Mouse (Mus musculus) 416B (cell line): ENCODE results near the gene Ugt1a6a.
"Not testable (repeated sequence)": the region's sequence is repeated elsewhere in the genome, so short reads cannot be mapped to it uniquely, and the experiment has no call there.

Source experiments
- DNase-seq: peaks from one replicate; pipeline ENCODE4 v3.0.0; 2011; ENCODE audit warnings: low read depth

Gene Ugt1a6a

GRCm38 (mm10) chr1:88134457-88135011, at the start of gene Ugt1a6a:
TSS of gene Ugt1a6a (plus strand) at chr1:88134809.
- DNase-seq, result peak; percentile 77

DNA sequence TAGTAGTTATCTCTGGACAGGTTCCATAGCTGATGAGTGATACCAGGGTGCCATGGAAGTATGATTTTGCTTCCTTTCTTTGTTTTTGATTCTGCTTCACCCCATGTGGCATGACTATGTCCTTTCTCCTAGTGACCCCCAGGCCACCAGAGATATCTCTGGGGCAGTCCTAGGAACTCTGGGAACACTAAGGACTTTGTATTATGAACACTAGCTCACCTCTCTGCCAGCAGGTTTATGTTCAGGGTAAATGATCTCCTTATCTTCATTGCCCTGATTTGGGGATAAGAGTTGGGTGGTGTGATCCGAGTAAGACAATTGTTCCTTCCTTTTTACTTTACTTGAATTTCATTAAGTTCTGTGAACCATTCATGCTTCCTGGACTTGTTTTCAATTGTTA, 48.5 kb upstream of the Ugt1a6a start:
- DNase-seq, result no peak

DNA sequence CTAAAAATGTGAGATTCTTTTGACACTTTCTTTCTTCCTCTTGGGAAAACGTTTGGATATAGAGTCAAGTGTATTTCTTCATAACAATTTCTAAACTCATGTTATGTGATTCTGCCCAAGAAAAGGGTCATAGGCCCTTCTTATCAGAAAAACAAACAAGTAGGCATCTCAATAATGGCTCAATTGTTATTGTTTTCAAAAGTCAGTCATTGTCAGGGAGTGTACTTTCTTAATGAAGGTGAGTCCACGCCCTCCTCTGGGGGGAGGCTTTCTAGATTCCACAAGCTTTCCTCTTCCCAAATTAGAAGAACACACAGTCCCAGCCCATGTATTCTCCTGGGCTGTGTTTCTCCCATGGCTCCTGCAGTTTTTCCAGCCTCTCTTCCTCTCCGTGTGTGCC, 47.1 kb upstream of the Ugt1a6a start, which contains the start of gene Ugt1a8:
TSS of gene Ugt1a8 (plus strand) at position 301 of the 400 bp plus-strand sequence.
- DNase-seq, result no peak

GRCm38 (mm10) chr1:88092341-88092740, 42.3 kb upstream of the Ugt1a6a start:
- peak; percentile 8 for DNase-seq

DNA sequence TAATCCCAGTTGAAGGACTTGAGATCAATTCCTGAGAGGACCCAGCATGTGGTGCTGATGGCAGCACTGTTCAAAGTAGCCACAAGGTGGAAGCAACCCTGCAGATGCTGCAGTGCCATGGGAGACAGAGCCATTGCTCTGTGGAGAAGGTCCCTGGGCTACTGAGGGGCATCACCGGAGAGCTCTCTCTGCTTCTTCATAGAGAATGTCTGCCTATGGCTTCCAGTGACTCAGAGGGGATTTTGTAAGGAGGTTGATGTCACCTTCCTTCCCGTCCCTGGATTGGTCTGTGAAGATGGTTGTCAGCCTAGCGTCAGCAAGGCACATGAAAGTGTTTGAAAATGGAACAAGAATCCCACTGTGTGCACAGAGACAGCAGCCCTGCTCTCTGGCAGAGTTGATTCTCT, 40.3 kb upstream of the Ugt1a6a start:
- DNase-seq, result peak; percentile 49

DNA sequence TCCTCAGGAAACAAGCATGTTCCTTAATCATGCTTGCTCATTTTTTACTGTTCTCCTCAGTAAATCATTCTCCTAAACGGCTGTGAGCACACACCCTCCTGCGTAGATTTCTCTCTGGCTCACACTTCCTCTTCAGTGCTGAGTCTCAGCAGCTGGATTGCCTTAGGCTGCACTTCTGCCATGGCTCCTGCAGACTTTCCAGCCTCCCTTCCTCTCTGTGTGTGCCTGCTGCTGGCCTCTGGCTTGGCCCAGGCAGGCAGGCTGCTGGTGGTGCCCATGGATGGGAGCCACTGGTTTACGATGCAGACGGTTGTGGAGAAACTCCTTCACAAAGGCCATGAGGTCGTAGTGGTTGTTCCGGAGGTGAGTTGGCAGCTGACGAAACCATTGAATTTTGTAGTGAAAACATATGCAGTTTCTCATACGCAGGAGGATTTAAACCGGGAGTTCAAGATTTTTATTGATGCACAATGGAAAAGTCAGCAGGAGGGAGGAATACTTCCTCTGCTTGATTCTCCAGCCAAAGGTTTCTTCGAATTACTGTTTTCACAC, 39.6 kb upstream of the Ugt1a6a start, which contains the start of gene Ugt1a7c:
TSS of gene Ugt1a7c (plus strand) at position 122 of the 552 bp plus-strand sequence.
- peak; percentile 43 for DNase-seq

GRCm38 (mm10) chr1:88098546-88098945, 36.1 kb upstream of the Ugt1a6a start:
- peak; percentile 8 for DNase-seq

DNA sequence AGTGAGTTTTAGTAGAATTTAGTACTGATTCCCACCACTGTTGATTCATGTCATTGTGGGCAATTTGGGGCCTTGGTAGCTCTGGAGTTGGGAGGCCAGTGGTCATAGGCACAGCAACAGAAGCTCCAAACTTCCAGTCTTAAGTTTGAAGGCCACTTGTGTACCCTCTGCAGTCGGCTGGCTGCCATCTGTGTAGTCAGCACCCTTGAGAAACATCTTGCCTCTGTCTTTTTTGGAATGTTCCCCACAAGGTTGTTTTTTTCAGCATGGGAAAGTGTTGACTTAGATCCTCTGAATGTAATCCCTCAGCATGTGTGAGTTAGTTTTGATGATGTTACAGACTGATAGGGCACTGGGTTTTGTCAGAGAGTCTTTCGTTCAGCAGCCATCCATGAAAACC, 34.9 kb upstream of the Ugt1a6a start:
- not testable (repeated sequence) for DNase-seq

- DNase-seq, result peak; percentile 82
Observed at GRCm38 (mm10) chr1:88103019-88103418, 31.6 kb upstream of the Ugt1a6a start, which contains the start of gene Ugt1a6b. TSS of gene Ugt1a6b (plus strand) at chr1:88103252.

- peak; percentile 26 for DNase-seq
Observed at GRCm38 (mm10) chr1:88103697-88104468, 30.7 kb upstream of the Ugt1a6a start.

DNA sequence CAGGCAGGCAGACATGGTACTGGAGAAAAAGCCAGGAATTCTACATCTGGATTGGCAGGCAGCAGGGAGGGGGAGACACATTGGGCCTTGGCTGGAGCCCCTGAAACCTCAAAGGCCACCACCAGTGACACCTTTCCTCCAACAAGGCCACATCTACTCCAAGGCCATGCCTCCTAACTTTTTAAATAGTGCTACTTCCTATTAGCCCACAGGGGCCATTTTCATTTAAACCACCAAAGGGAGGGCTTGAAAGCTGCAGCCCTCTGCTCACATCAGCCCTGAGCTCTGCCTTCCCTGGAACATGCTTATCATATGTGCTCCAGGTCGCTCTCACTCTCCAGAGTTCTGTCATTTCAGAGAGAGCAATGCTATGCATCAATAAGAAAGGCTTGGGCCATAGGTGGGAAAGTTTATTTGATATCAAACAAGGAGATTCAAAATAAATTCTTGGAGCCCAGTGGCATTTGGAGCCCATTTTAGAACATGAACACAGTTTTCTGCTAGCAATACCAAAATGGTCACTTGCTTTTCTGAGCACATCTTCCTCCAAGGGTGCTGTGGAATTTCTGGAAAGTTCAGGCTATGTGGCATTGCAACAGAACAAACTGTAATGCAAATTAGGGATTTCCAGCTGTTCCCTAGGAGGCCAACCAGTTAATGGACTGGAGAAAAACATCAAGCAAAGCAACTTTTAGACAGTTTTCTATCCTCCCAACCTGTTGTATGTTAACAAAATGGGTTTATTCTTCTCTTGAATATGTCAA, 29.8 kb upstream of the Ugt1a6a start:
- no peak for DNase-seq

DNA sequence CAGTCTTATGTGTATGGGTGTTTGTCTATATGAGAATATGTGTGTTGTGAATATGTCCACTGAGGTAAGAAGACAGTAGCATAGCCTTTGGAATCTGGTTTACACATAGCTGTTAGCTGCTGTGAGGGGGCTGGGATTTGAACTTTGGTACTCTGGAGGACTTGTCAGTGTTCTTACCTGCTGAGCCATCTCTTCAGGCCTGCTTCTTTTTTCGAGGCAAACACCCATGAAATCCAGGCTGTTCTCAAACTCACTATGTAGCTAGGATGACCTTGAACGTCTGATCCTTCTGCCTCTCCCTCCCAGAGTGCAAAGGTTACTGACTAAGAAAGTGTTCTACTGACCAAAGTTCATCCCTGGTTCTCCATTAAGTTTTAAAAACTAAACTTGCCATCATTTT, 29.0 kb upstream of the Ugt1a6a start:
- DNase-seq, result no peak

DNA sequence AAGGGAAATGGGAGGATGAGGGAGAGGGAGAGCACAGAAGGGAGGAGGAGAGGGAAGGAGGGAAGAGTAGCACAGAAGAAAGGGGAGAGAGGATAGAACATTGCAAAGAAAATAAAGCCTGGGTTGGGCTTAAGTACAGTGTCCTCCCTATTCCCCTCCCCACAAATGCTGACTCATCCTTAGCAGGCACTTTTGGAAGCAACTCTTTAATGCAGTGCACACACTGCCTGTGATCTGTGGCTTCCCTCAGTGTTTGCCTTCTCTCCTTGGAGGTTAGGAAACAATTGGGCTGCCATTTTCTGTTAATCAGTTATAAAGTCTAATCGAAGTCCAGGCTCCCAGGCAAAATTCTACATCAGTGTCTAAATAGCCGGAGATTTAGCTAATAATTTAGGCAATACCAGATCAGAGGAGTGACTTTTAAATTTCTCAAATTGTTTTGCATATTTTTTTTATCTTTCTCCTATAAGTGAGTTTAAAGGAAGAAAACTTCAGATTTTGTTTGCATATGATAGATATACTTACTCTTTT, 25.5 kb upstream of the Ugt1a6a start:
- DNase-seq, result not testable (repeated sequence)

- not testable (repeated sequence) for DNase-seq
Observed at GRCm38 (mm10) chr1:88109604-88110003, 25.0 kb upstream of the Ugt1a6a start.

- not testable (repeated sequence) for DNase-seq
Observed at GRCm38 (mm10) chr1:88112769-88113168, 21.8 kb upstream of the Ugt1a6a start.

- DNase-seq, result not testable (repeated sequence)
Observed at GRCm38 (mm10) chr1:88120550-88120949, 14.1 kb upstream of the Ugt1a6a start.

GRCm38 (mm10) chr1:88121521-88121920, 13.1 kb upstream of the Ugt1a6a start:
- peak; percentile 32 for DNase-seq

GRCm38 (mm10) chr1:88125827-88126360, 8.7 kb upstream of the Ugt1a6a start:
- DNase-seq, result not testable (repeated sequence)

- not testable (repeated sequence) for DNase-seq
Observed at GRCm38 (mm10) chr1:88129091-88129490, 5.5 kb upstream of the Ugt1a6a start.

DNA sequence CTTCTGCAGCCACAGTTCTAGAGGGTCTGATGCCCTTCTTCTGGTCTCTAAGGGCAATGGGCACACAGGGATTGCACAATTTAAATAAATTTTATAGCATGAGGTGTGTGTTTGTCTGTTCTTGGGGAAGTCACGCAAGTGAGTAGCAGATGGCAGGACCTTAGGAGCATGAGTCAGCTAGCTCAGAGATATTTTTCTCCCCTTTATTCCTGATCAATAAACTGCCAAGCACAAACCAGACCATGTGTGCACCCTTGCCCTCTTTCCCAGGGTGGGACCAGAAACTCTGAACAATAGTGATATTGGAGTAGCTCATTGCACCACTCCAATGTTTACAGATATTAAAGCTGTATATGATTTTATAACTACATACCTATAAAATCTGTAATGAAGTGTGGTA, 4.4 kb upstream of the Ugt1a6a start:
- DNase-seq, result not testable (repeated sequence)

DNA sequence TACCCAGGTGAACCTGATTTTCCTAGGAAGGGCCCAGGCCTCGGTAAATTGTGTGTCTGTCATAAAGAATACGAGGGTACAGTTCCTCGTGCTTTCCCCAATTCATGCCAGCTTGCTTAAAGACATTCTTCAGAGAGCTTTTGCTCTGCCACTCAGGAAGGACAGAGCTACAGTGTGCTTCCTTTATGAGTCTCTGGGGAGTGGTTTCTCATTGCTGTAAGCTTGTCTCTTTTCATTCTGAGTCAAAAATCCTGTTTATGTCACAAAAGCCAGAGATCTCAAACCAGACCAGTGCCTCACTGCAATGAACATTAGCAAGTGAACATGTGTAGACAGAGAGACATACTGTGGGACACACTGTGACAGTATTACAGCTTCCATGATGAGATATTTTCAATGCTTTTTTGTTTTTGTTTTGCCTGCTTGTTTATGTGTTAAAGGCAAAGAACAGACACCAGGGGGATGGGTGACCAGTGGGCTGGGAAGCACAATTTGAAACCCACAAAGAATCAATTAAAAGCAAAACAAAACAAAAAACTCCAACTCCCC, 627 bp upstream of the Ugt1a6a start:
- DNase-seq, result peak; percentile 36
